8 mouse cellular contexts compared by ENCODE assay signal in genomic region chr4:46497286-46497892, GRCm38 (mm10). TPM values are rescaled to one million over a fixed set of nuclear protein-coding genes. Genes with fewer than 3 reads are reported as not detected.
DNase-seq lines count a peak whose midpoint lies in the region; ATAC-seq and TF ChIP-seq lines count a peak whose summit lies in the region.

No protein-coding gene starts in this region.

- WGBS in bone marrow, adult 2 months: 45% methylated on average over 4 of the region's 4 CpGs
- WGBS in kidney, adult 2 months: 53% methylated on average over 4 of the region's 4 CpGs
- 28% methylated on average over 4 of the region's 4 CpGs for WGBS in liver, adult 2 months
- WGBS in olfactory bulb, adult 2 months: 53% methylated on average over 4 of the region's 4 CpGs

- no peaks in the 10 kb centered on the region for H3K79me2 ChIP-seq in liver, adult 2 months (ENCODE audit: control insufficient read depth, insufficient read depth, low read length)

- no peaks in the 10 kb centered on the region for H3K27me3 ChIP-seq in kidney, adult 2 months (replicated peaks; ENCODE audit: control insufficient read depth, insufficient read depth, low read length)
- no peaks in the 10 kb centered on the region for H3K27me3 ChIP-seq in liver, adult 2 months (ENCODE audit: control insufficient read depth, insufficient read depth, low read length)

- peak; percentile 80 for ATAC-seq in erythroblast, adult 5-6 weeks (replicated peaks; ENCODE audit: low FRiP score, poor library complexity, severe bottlenecking)

- H3K9ac ChIP-seq in liver, adult 2 months (ENCODE audit: low read depth, low read length): no peak overlapping the region

- no peak for TF ChIP-seq POLR2A in bone marrow, adult 2 months (IDR thresholded peaks at IDR 0.05; ENCODE audit: borderline replicate concordance, control insufficient read depth, low read depth, low read length)
- no peak for TF ChIP-seq POLR2A in kidney, adult 2 months (IDR thresholded peaks at IDR 0.05; ENCODE audit: low read depth, low read length)
- no peak for TF ChIP-seq POLR2A in liver, adult 2 months (IDR thresholded peaks at IDR 0.05; ENCODE audit: extremely low read depth, insufficient read depth, low read length)
- TF ChIP-seq POLR2A in olfactory bulb, adult 2 months (IDR thresholded peaks at IDR 0.05; ENCODE audit: insufficient read depth, low read depth, low read length): no peak

- H3K36me3 ChIP-seq in kidney, adult 2 months (ENCODE audit: control insufficient read depth, insufficient read depth, low read length): no peaks in the 10 kb centered on the region
- H3K36me3 ChIP-seq in liver, adult 2 months (ENCODE audit: control insufficient read depth, insufficient read depth, low read length): peaks cover 4% of the 10 kb centered on the region

- no peak overlapping the region for H3K4me3 ChIP-seq in bone marrow, adult 2 months (replicated peaks; ENCODE audit: control insufficient read depth, low read depth, low read length)
- H3K4me3 ChIP-seq in kidney, adult 2 months (ENCODE audit: insufficient read depth, low read depth, low read length): no peak overlapping the region
- no peak overlapping the region for H3K4me3 ChIP-seq in liver, adult 2 months (ENCODE audit: insufficient read depth, low read depth, low read length)
- H3K4me3 ChIP-seq in olfactory bulb, adult 2 months (ENCODE audit: insufficient read depth, low read depth, low read length): no peak overlapping the region

- H3K4me1 ChIP-seq in bone marrow, adult 2 months (ENCODE audit: control insufficient read depth, insufficient read depth, low read length): no peaks in the 10 kb centered on the region
- no peaks in the 10 kb centered on the region; the same call in 1 of the 2 replicates for H3K4me1 ChIP-seq in kidney, adult 2 months (ENCODE audit: control insufficient read depth, insufficient read depth, low read length)
- peaks cover 11% of the 10 kb centered on the region for H3K4me1 ChIP-seq in liver, adult 2 months (ENCODE audit: control insufficient read depth, insufficient read depth, low read length)
- H3K4me1 ChIP-seq in olfactory bulb, adult 2 months (ENCODE audit: control insufficient read depth, insufficient read depth, low read length): no peaks in the 10 kb centered on the region

- no peak overlapping the region for H3K27ac ChIP-seq in bone marrow, adult 2 months (ENCODE audit: control insufficient read depth, insufficient read depth, low read depth, low read length, poor library complexity)
- H3K27ac ChIP-seq in kidney, adult 2 months (ENCODE audit: insufficient read depth, low read depth, low read length): no peak overlapping the region
- H3K27ac ChIP-seq in liver, adult 2 months (replicated peaks; ENCODE audit: insufficient read depth, low read depth, low read length): no peak overlapping the region
- no peak overlapping the region for H3K27ac ChIP-seq in olfactory bulb, adult 2 months (ENCODE audit: insufficient read depth, low read depth, low read length)

- DNase-seq in ovary, postnatal 14 days (ENCODE audit: low spot score): peak; percentile 80
- DNase-seq in ovary, postnatal 10 days (ENCODE audit: low spot score): no peak
- peak; percentile 75 for DNase-seq in kidney, adult 2 months
- peak; percentile 66 for DNase-seq in liver, adult 2 months (ENCODE audit: extremely low read depth, low read depth, low spot score)
- DNase-seq in thymus, postnatal 25 days: peak; percentile 85

- TF ChIP-seq CTCF in bone marrow, adult 2 months (IDR thresholded peaks at IDR 0.05; ENCODE audit: control insufficient read depth, insufficient read depth, low read length): peak; percentile 88
- TF ChIP-seq CTCF in kidney, adult 2 months (conservative IDR thresholded peaks at IDR 0.05; ENCODE audit: insufficient read depth, insufficient read length, low read depth, low read length): peak; percentile 93
- peak; percentile 84 for TF ChIP-seq CTCF in liver, adult 2 months (IDR thresholded peaks at IDR 0.05; ENCODE audit: low read depth, low read length)
- peak; percentile 32; the same call in 1 of the 2 replicates for TF ChIP-seq CTCF in olfactory bulb, adult 2 months (IDR thresholded peaks at IDR 0.05; ENCODE audit: insufficient read depth, low read depth, low read length)

RNA-seq across cellular contexts. Expression of gene Nans, which starts 8.3 kb away (rescaled TPM):
- polyA plus RNA-seq in bone marrow, adult 2 months (2011; ENCODE audit: insufficient read depth, insufficient read length, low replicate concordance, missing spikeins): 28.9 and 33.9 TPM in 2 replicates
- total RNA-seq in erythroblast, adult 5-6 weeks (2015; ENCODE audit: low replicate concordance): 17.3 and 25.7 TPM in 2 replicates
- total RNA-seq in erythroblast, adult 5-6 weeks (2017; ENCODE audit: low replicate concordance): 13.1 and 16.7 TPM in 2 replicates
- 10.8 and 13.8 TPM in 2 replicates for polyA plus RNA-seq in kidney, adult 2 months (2012; rRNA removed)
- total RNA-seq in liver, adult 2 months (2014; rRNA removed): 10.7 and 14.3 TPM in 2 replicates
- 11.5 and 13.0 TPM in 2 replicates for polyA plus RNA-seq in liver, adult 2 months (2012; rRNA removed)
- polyA plus RNA-seq in olfactory bulb, adult 2 months (2012; ENCODE audit: insufficient read depth, insufficient read length, low replicate concordance, missing spikeins): not detected in 2 replicates

RNA-seq across cellular contexts. Expression of gene Trim14, which starts 38.6 kb away (rescaled TPM):
- 4.7 and 4.8 TPM in 2 replicates for polyA plus RNA-seq in bone marrow, adult 2 months (2011; ENCODE audit: insufficient read depth, insufficient read length, low replicate concordance, missing spikeins)
- total RNA-seq in erythroblast, adult 5-6 weeks (2015; ENCODE audit: low replicate concordance): 1.0 and 16.5 TPM in 2 replicates
- 3.8 and 6.5 TPM in 2 replicates for total RNA-seq in erythroblast, adult 5-6 weeks (2017; ENCODE audit: low replicate concordance)
- 2.3 and 2.6 TPM in 2 replicates for polyA plus RNA-seq in kidney, adult 2 months (2012; rRNA removed)
- total RNA-seq in liver, adult 2 months (2014; rRNA removed): 21.3 and 26.5 TPM in 2 replicates
- 24.9 and 28.6 TPM in 2 replicates for polyA plus RNA-seq in liver, adult 2 months (2012; rRNA removed)
- polyA plus RNA-seq in olfactory bulb, adult 2 months (2012; ENCODE audit: insufficient read depth, insufficient read length, low replicate concordance, missing spikeins): not detected in 2 replicates

RNA-seq across cellular contexts. Expression of gene Anp32b, which starts 46.7 kb away (rescaled TPM):
- 614 and 712 TPM in 2 replicates for polyA plus RNA-seq in bone marrow, adult 2 months (2011; ENCODE audit: insufficient read depth, insufficient read length, low replicate concordance, missing spikeins)
- 423 and 438 TPM in 2 replicates for total RNA-seq in erythroblast, adult 5-6 weeks (2015; ENCODE audit: low replicate concordance)
- 88.0 and 170 TPM in 2 replicates for total RNA-seq in erythroblast, adult 5-6 weeks (2017; ENCODE audit: low replicate concordance)
- 9.8 and 12.7 TPM in 2 replicates for polyA plus RNA-seq in kidney, adult 2 months (2012; rRNA removed)
- 3.5 and 4.8 TPM in 2 replicates for total RNA-seq in liver, adult 2 months (2014; rRNA removed)
- polyA plus RNA-seq in liver, adult 2 months (2012; rRNA removed): 6.1 and 7.1 TPM in 2 replicates
- not detected in 2 replicates for polyA plus RNA-seq in olfactory bulb, adult 2 months (2012; ENCODE audit: insufficient read depth, insufficient read length, low replicate concordance, missing spikeins)

Comparison
In these comparisons a context has a peak if more than half of its experiments do, and no peak if none do; other contexts are left out.
1. CTCF ChIP-seq: peak in every context shown above with its lines; median percentile 93 in kidney, adult 2 months; 88 in bone marrow, adult 2 months; 84 in liver, adult 2 months; 32 in olfactory bulb, adult 2 months.
2. RNA of gene Anp32b, which starts 46.7 kb away (polyA plus RNA-seq): 614 to 712 TPM in bone marrow, adult 2 months; 9.8 to 12.7 TPM in kidney, adult 2 months, 6.1 to 7.1 TPM in liver, adult 2 months and not detected in olfactory bulb, adult 2 months; every median in the first group is over 10 times any median in the second.